Mouse (Mus musculus) lung, postnatal 0 days (tissue): ENCODE measurements around the gene Pabpn1.

Experiments
- CTCF ChIP-seq: IDR thresholded peaks from 2 replicates; pipeline ENCODE4 v1.5.1; 2016; ENCODE audit warnings: antibody characterized with exemption, mild to moderate bottlenecking
- EP300 ChIP-seq: IDR thresholded peaks from 2 replicates; pipeline ENCODE4 v1.6.1; 2016; ENCODE audit warnings: antibody characterized with exemption, mild to moderate bottlenecking, control low read depth

DNA sequence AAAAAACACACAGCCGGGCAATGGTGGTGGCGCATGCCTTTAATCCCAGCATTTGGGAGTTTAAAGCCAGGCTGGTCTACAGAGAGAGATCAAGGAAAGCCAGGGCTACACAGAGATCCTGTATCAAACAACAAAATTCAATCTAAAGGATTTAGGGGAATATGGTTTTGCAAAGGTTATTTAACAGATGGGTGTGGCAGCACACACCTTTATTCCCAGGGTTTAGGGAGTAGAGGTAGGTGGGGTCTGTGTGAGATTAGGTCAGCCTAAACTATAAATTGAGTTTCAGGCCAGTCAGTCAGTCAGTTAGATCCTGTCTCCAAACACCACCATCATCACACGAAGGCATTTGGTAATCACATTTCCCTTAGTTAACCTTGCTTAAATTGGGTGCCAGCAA, at the start of gene Pabpn1:
- no peak for TF ChIP-seq CTCF
- no peak for TF ChIP-seq EP300
